Comparison of ENCODE assay signal across 8 mouse cellular contexts in the genomic region with DNA sequence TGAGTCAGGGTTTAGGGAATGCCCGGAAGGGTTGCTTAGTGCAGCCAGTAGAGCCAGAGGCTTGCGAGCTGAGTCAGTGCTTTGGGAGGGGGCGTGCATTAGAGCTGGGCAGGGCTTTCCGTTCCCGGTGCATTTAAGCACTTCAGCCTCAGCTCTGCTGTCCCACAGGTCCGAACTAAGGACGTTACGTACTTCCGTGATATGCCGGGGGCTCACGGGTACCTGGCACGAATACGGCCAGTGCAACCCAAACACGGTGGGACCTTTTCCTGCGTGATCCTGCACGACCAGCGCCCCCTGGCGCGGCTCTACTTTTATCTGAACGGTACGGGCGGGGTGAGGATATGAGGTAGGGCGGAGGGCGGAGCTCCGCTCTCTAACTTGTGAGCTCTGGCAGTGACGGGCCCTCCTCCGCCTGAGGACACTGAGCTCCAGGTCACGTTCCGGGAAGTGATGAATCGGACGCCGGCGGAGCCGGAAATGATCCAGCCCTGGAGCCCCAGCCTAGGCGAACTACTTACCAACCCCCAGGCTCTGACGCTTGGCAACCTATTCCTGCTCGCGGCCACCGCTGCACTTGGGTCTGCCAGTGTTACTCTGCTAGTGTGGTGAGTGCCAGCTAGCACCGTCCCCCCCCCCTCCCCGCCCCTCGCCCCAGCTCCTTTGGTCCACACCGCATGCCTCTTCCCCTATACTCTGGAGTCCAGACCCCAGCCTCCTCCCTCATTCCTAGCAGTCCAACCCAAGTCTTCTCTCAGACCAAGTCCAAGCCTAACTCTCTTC. TPM values are rescaled to one million over a fixed set of nuclear protein-coding genes. Genes with fewer than 3 reads are reported as not detected.
A peak's percentile ranks its signal among the peaks of the same experiment; 100 is the strongest.
DNase-seq lines count a peak whose midpoint lies in the region; ATAC-seq lines count a peak whose summit lies in the region.

No protein-coding gene starts in this region.

- peak; percentile 92 for ATAC-seq in frontal cortex, adult (ENCODE audit: low TSS enrichment)

- peaks cover 45% of the 10 kb centered on the region for H3K4me1 ChIP-seq in hindbrain, embryonic 10.5 days (replicated peaks)

- no peaks in the 10 kb centered on the region for H3K27me3 ChIP-seq in hindbrain, embryonic 10.5 days (ENCODE audit: insufficient read depth, poor library complexity, severe bottlenecking)

- under 1% methylated on average over 43 of the region's 43 CpGs for WGBS in hindbrain, embryonic 10.5 days

- peak overlapping the region; percentile 59 for H3K4me3 ChIP-seq in hindbrain, embryonic 10.5 days

- H3K27ac ChIP-seq in hindbrain, embryonic 10.5 days = peak overlapping the region; percentile 86

- peak; percentile 91 for DNase-seq in MN1 (ENCODE audit: low spot score)
- peak; percentile 99 for DNase-seq in cerebellum, adult 9-10 months
- peak; percentile 89 for DNase-seq in hindbrain, embryonic 10.5 days (ENCODE audit: low spot score)
- peak; percentile 93 to 96 for DNase-seq in layer of hippocampus, postnatal 10 days (ENCODE audit: low spot score in 2 of 2)
- peak; percentile 98 for DNase-seq in lung, postnatal 10 days
- DNase-seq in ovary, postnatal 36 days (ENCODE audit: low spot score) = peak; percentile 95
- DNase-seq in thymus, postnatal 25 days = peak; percentile 96

- H3K9me3 ChIP-seq in hindbrain, embryonic 10.5 days = no peaks in the 10 kb centered on the region

- H3K36me3 ChIP-seq in hindbrain, embryonic 10.5 days = peaks cover 86% of the 10 kb centered on the region

RNA-seq across cellular contexts. Expression of a gene that starts 11.2 kb away (rescaled TPM):
- polyA plus RNA-seq in hindbrain, embryonic 10.5 days (2016; fragmentation: Nextera tagmentation; extraction: Ambion mirVana) = 43.9 and 44.2 TPM in 2 replicates
- 100 to 1,000 TPM in 1 of 2 experiments, 10 to 100 TPM in 1; 79.2 to 100 TPM for total RNA-seq in layer of hippocampus, postnatal 10 days (2021)

RNA-seq across cellular contexts. Expression of a gene that starts 16.9 kb away (rescaled TPM):
- polyA plus RNA-seq in hindbrain, embryonic 10.5 days (2016; fragmentation: Nextera tagmentation; extraction: Ambion mirVana) = 0.63 and 1.2 TPM in 2 replicates
- total RNA-seq in layer of hippocampus, postnatal 10 days (2021) = under 1 TPM; 0.20 to 0.34 TPM

RNA-seq across cellular contexts. Expression of a gene that starts 45.6 kb away (rescaled TPM):
- polyA plus RNA-seq in hindbrain, embryonic 10.5 days (2016; fragmentation: Nextera tagmentation; extraction: Ambion mirVana) = not detected in 2 replicates
- total RNA-seq in layer of hippocampus, postnatal 10 days (2021) = not detected

RNA-seq across cellular contexts. Expression of a gene that starts 49.5 kb away (rescaled TPM):
- not detected in 2 replicates for polyA plus RNA-seq in hindbrain, embryonic 10.5 days (2016; fragmentation: Nextera tagmentation; extraction: Ambion mirVana)
- total RNA-seq in layer of hippocampus, postnatal 10 days (2021) = under 1 TPM in 1 of 2 experiments, not detected in 1; 0.57 TPM

RNA-seq across cellular contexts. Expression of a gene that starts 49.5 kb away (rescaled TPM):
- not detected in 2 replicates for polyA plus RNA-seq in hindbrain, embryonic 10.5 days (2016; fragmentation: Nextera tagmentation; extraction: Ambion mirVana)
- total RNA-seq in layer of hippocampus, postnatal 10 days (2021) = not detected

Comparison
In these comparisons a context has a peak if more than half of its experiments do, and no peak if none do; other contexts are left out.
1. Peak in every context shown above with its lines: DNase-seq, ATAC-seq, H3K4me3 ChIP-seq and H3K27ac ChIP-seq.